Mouse (Mus musculus): ENCODE measurements around the gene Faap100.

GRCm38 (mm10) chr11:120388580-120388979, 10.0 kb upstream of the Faap100 start:
- TF ChIP-seq GATA1 (IDR thresholded peaks at IDR 0.05; ENCODE audit: borderline replicate concordance, low read length) = no peak
- no peak for TF ChIP-seq TAL1 (conservative IDR thresholded peaks at IDR 0.05; ENCODE audit: low read depth, low read length)
- no peak for TF ChIP-seq CTCF (IDR thresholded peaks at IDR 0.05; ENCODE audit: low read depth, low read length)
- no peak for TF ChIP-seq POLR2AphosphoS5 (IDR thresholded peaks at IDR 0.05; ENCODE audit: insufficient replicate concordance, low read depth, low read length)
